Mouse (Mus musculus): ENCODE measurements around the gene Ift74. TPM values are rescaled to one million over a fixed set of nuclear protein-coding genes. Genes with fewer than 3 reads are reported as not detected.
A peak's percentile ranks its signal among the peaks of the same experiment; 100 is the strongest.

Gene Ift74
- total and polyA plus RNA-seq, 3 experiments, result 0.59 to 5.3 (median 3.8) TPM

GRCm38 (mm10) chr4:94725799-94726198 is 111.5 kb downstream of the Ift74 start:
- Histone ChIP-seq H3K4me1 (ENCODE audit: control insufficient read depth, insufficient read depth, low read length) (peaks cover 3% of the 10 kb centered on the region), H3K9ac (ENCODE audit: low read depth, low read length) (no peak overlapping the region), H3K27me3 (ENCODE audit: control insufficient read depth, insufficient read depth, low read length) (no peaks in the 10 kb centered on the region), H3K4me3 (no peak overlapping the region), H3K79me2 (replicated peaks; ENCODE audit: control insufficient read depth, insufficient read depth, low read length) (no peaks in the 10 kb centered on the region), H3K36me3 (ENCODE audit: control insufficient read depth, insufficient read depth, low read length) (peaks cover 4% of the 10 kb centered on the region), H3K27ac (no peak overlapping the region)
- peak in 1 of 2 experiments; percentile 60 for DNase-seq
- WGBS, result 23% methylated on average over 4 of the region's 4 CpGs
- intact Hi-C loops (cut with DNase I), result no loop called here
- TF ChIP-seq POLR2A (IDR thresholded peaks at IDR 0.05; ENCODE audit: insufficient read depth, low read depth, low read length), result no peak
- no peak for TF ChIP-seq CTCF (IDR thresholded peaks at IDR 0.05)
- no peak for TF ChIP-seq EP300 (IDR thresholded peaks at IDR 0.05; ENCODE audit: insufficient read depth, low read depth, low read length)

GRCm38 (mm10) chr4:94732721-94733120 is 118.4 kb downstream of the Ift74 start:
- Histone ChIP-seq H3K4me3 (no peak overlapping the region), H3K4me1 (ENCODE audit: control insufficient read depth, insufficient read depth, low read length) (no peaks in the 10 kb centered on the region), H3K36me3 (ENCODE audit: control insufficient read depth, insufficient read depth, low read length) (no peaks in the 10 kb centered on the region), H3K79me2 (replicated peaks; ENCODE audit: control insufficient read depth, insufficient read depth, low read length) (no peaks in the 10 kb centered on the region), H3K27ac (no peak overlapping the region), H3K27me3 (ENCODE audit: control insufficient read depth, insufficient read depth, low read length) (no peaks in the 10 kb centered on the region), H3K9ac (ENCODE audit: low read depth, low read length) (no peak overlapping the region)
- TF ChIP-seq POLR2A (IDR thresholded peaks at IDR 0.05; ENCODE audit: insufficient read depth, low read depth, low read length) (no peak), EP300 (IDR thresholded peaks at IDR 0.05; ENCODE audit: insufficient read depth, low read depth, low read length) (no peak), CTCF (IDR thresholded peaks at IDR 0.05) (no peak)
- intact Hi-C loops (cut with DNase I), result no loop called here
- no peak for DNase-seq

GRCm38 (mm10) chr4:94737326-94738295 is 123.3 kb downstream of the Ift74 start:
- DNase-seq, result no peak
- Histone ChIP-seq H3K4me3 (no peak overlapping the region), H3K27me3 (ENCODE audit: control insufficient read depth, insufficient read depth, low read length) (no peaks in the 10 kb centered on the region), H3K27ac (peak overlapping the region; percentile 20), H3K79me2 (replicated peaks; ENCODE audit: control insufficient read depth, insufficient read depth, low read length) (no peaks in the 10 kb centered on the region), H3K9ac (ENCODE audit: low read depth, low read length) (no peak overlapping the region), H3K36me3 (ENCODE audit: control insufficient read depth, insufficient read depth, low read length) (no peaks in the 10 kb centered on the region), H3K4me1 (ENCODE audit: control insufficient read depth, insufficient read depth, low read length) (peaks cover 4% of the 10 kb centered on the region)
- whole genome bisulfite sequencing, result 56% methylated on average over 5 of the region's 5 CpGs
- TF ChIP-seq EP300 (IDR thresholded peaks at IDR 0.05; ENCODE audit: insufficient read depth, low read depth, low read length) (no peak), CTCF (IDR thresholded peaks at IDR 0.05) (no peak), POLR2A (IDR thresholded peaks at IDR 0.05; ENCODE audit: insufficient read depth, low read depth, low read length) (no peak)
- intact Hi-C loops (cut with DNase I), result loop anchor here (2.0 kb wide), 2 partner anchors 23 to 69 kb away; no protein-coding TSS in a partner anchor

- peaks cover 5% of the 10 kb centered on the region; the same call in 1 of the 2 replicates for H3K36me3 ChIP-seq (ENCODE audit: control insufficient read depth, insufficient read depth, low read length)
- H3K4me3 ChIP-seq, result peak within 1 kb of the TSS; percentile 62
- WGBS, result 20% methylated on average over 16 of the region's 16 CpGs
- intact Hi-C loops (cut with DNase I), result loop anchor here (2.0 kb wide), 2 partner anchors 24 to 70 kb away; no protein-coding TSS in a partner anchor
- DNase-seq, result peak; percentile 62 to 66
- peak within 1 kb of the TSS; percentile 88 for H3K27ac ChIP-seq
- H3K9ac ChIP-seq (ENCODE audit: low read depth, low read length), result peak within 1 kb of the TSS; percentile 90
- peaks cover 4% of the 10 kb centered on the region for H3K4me1 ChIP-seq (ENCODE audit: control insufficient read depth, insufficient read depth, low read length)
- TF ChIP-seq CTCF (IDR thresholded peaks at IDR 0.05) (no peak), POLR2A (IDR thresholded peaks at IDR 0.05; ENCODE audit: insufficient read depth, low read depth, low read length) (peak; percentile 71), EP300 (IDR thresholded peaks at IDR 0.05; ENCODE audit: insufficient read depth, low read depth, low read length) (0 out of 2 replicates have a peak, but pooled peaks have one; percentile 9)
- no peaks in the 10 kb centered on the region for H3K27me3 ChIP-seq (ENCODE audit: control insufficient read depth, insufficient read depth, low read length)
- H3K79me2 ChIP-seq (replicated peaks; ENCODE audit: control insufficient read depth, insufficient read depth, low read length), result no peaks in the 10 kb centered on the region
Observed at GRCm38 (mm10) chr4:94738838-94739731, 124.8 kb downstream of the Ift74 start, which contains the start of gene Tek. Tek (plus strand) TSS chr4:94739289.

- H3K4me3 ChIP-seq, result peak overlapping the region; percentile 62
- peaks cover 14% of the 10 kb centered on the region; the same call in 1 of the 2 replicates for H3K36me3 ChIP-seq (ENCODE audit: control insufficient read depth, insufficient read depth, low read length)
- WGBS, result 49% methylated on average over 1 of the region's 1 CpGs
- no peaks in the 10 kb centered on the region for H3K79me2 ChIP-seq (replicated peaks; ENCODE audit: control insufficient read depth, insufficient read depth, low read length)
- TF ChIP-seq CTCF (IDR thresholded peaks at IDR 0.05), result no peak
- TF ChIP-seq POLR2A (IDR thresholded peaks at IDR 0.05; ENCODE audit: insufficient read depth, low read depth, low read length), result no peak
- no peak for TF ChIP-seq EP300 (IDR thresholded peaks at IDR 0.05; ENCODE audit: insufficient read depth, low read depth, low read length)
- H3K4me1 ChIP-seq (ENCODE audit: control insufficient read depth, insufficient read depth, low read length), result peaks cover 14% of the 10 kb centered on the region
- H3K9ac ChIP-seq (ENCODE audit: low read depth, low read length), result no peak overlapping the region
- no peaks in the 10 kb centered on the region for H3K27me3 ChIP-seq (ENCODE audit: control insufficient read depth, insufficient read depth, low read length)
- intact Hi-C loops (cut with DNase I), result no loop called here
- peak overlapping the region; percentile 88 for H3K27ac ChIP-seq
- no peak for DNase-seq
Observed at GRCm38 (mm10) chr4:94741824-94742223, 127.5 kb downstream of the Ift74 start.

Small RNA genes within 50 kb of the gene (microRNA-seq; reads per million reads assigned to microRNA genes)
- gene Mir872, result 627 to 667 reads per million in 2 experiments

Other genes with a start within 250 kb of the Ift74 start
- gene Gm10306, start 57.9 kb upstream of the Ift74 start, total RNA-seq (2021), result not detected
- not detected in 2 replicates for gene Gm10306, start 57.9 kb upstream of the Ift74 start, polyA plus RNA-seq (2012; rRNA removed)
- gene Caap1, start 57.7 kb upstream of the Ift74 start, total RNA-seq (2021), result 1 to 10 TPM; 3.6 to 4.4 TPM
- 1.2 and 1.4 TPM in 2 replicates for gene Caap1, start 57.7 kb upstream of the Ift74 start, polyA plus RNA-seq (2012; rRNA removed)
- 10 to 100 TPM; 39.9 to 46.8 TPM for gene Plaa, start 11.2 kb upstream of the Ift74 start, total RNA-seq (2021)
- gene Plaa, start 11.2 kb upstream of the Ift74 start, polyA plus RNA-seq (2012; rRNA removed), result 26.1 and 32.2 TPM in 2 replicates
- not detected for gene Lrrc19, start 35.7 kb downstream of the Ift74 start, total RNA-seq (2021)
- not detected in 2 replicates for gene Lrrc19, start 35.7 kb downstream of the Ift74 start, polyA plus RNA-seq (2012; rRNA removed)
- gene Tek, start 124.8 kb downstream of the Ift74 start, total RNA-seq (2021), result 10 to 100 TPM; 37.0 to 40.3 TPM
- 16.8 and 33.1 TPM in 2 replicates for gene Tek, start 124.8 kb downstream of the Ift74 start, polyA plus RNA-seq (2012; rRNA removed)